Mouse (Mus musculus) left cerebral cortex, postnatal 25 days (tissue): Measurements from ENCODE around the gene 1700067K01Rik. TPM values are rescaled to one million over a fixed set of nuclear protein-coding genes. Genes with fewer than 3 reads are reported as not detected.
A peak's percentile ranks its signal among the peaks of the same experiment; 100 is the strongest.

Source experiments
- DNase-seq, 2 experiments: peaks; one replicate each; pipeline ENCODE4 v3.0.0; 2022; ENCODE audit warnings: low spot score in 2 of 2, mixed read lengths in 1 of 2
- intact Hi-C: fragments of 180-260 bp; cut with DNase I; formaldehyde crosslinking; loops from one replicate; pipeline ENCODE4 v1.15.1; 2025
- microRNA-seq, 2 experiments: library from miRNA; unstranded; fragments of <30 nt; microRNA quantifications; one replicate each; pipeline ENCODE4 v1.2.0; 2022
- total RNA-seq, 2 experiments: library from RNA; stranded (reverse); gene quantifications; 2 replicates each; pipeline ENCODE4 v1.2.3; 2021

Gene 1700067K01Rik
- total RNA-seq, 2 experiments from 2014 or later: 0.37 to 0.62 TPM

GRCm38 (mm10) chr8:84042066-84042947 is 41.0 kb downstream of the 1700067K01Rik start, which contains the start of gene Il27ra:
Il27ra (minus strand) TSS chr8:84042589.
- peak; percentile 8 to 10 for DNase-seq
- intact Hi-C loops: loop anchor here (5.0 kb wide), 1 partner anchor 315 kb away; no protein-coding TSS in a partner anchor

DNA sequence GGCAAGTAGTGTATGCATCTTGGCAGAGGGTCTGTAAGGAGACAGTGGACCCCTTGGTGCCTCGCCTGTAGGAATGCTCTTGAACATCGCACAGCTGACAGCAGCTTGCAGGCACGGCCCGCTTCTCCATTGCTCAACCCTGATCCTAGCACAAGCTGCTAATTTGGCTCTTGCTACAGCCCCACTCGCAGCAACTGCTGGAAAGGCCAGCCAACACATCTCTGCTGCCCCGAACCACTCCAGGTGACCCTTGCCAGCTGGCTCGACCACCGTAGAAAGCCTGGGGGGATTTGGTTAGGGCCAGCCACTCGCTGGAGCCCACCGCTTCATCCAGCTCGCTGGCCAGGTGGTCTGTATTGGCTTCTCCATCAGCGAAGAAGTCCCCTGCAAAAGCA is 41.6 kb downstream of the 1700067K01Rik start:
- intact Hi-C loops: loop anchor here (5.0 kb wide), 1 partner anchor 314 kb away; no protein-coding TSS in a partner anchor
- no peak for DNase-seq

DNA sequence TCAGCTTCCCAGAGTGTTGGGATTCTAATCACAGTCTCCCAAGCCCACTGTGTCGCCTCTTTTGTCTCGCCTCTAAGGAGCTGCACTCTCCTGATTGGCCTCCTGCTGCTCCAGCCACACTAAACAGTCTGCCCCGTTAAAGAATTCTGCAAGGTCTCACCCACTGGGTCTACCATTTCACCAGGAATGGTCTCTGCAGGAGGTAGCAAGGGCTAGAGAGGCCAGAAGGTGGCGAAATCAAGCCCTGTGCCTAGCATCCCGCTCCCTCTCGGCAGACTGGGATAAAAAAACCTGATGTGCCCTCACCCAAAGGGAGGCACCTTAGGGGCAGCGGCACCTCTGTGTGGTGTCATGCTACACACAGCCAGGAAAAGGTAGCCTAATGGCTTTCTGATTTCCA is 42.8 kb downstream of the 1700067K01Rik start:
- intact Hi-C loops: loop anchor here (5.0 kb wide), 1 partner anchor 313 kb away; no protein-coding TSS in a partner anchor
- DNase-seq: no peak

GRCm38 (mm10) chr8:84044900-84045299 is 43.6 kb downstream of the 1700067K01Rik start, which contains the start of gene Rln3:
Rln3 (minus strand) TSS chr8:84045000.
- intact Hi-C loops: loop anchor here (5.0 kb wide), 1 partner anchor 312 kb away; no protein-coding TSS in a partner anchor
- no peak for DNase-seq

DNA sequence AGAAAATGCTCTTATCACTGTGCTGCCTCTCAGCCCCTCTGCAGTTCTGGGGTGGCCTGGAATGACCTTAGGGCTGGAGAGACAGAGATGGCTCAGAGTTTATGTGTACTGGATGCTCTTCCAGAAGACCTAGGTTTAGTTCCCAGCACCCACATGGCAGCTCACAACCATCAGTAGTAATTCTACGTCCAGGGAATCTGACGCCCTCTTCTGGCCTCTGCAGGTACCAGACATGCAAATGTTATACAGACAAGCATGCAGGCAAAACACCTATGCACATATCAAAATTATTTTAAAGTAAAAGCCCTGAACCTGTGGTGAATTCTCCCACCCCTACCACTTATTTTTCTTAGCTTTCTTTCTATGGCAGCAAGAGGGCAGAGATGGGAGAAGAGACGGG is 45.2 kb downstream of the 1700067K01Rik start:
- no peak for DNase-seq
- intact Hi-C loops: no loop called here

DNA sequence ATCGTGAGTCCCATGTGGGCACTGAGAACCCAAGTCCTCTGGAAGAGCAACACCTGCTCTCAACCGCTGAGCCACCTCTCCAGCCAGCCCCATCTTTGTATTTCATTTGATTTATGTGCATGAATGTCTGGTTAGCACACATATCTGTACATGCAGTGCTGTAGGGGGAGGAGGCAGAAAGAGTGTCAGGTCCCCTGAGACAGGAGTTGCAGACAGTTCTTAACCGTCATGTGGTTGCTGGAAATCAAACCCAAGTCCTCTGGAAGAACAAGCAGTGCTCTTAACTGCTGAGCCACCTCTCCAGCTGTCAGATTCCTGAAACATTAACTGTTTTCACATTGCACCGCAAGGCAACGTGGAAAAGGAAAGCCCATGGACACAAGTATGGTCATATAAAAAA is 46.9 kb downstream of the 1700067K01Rik start:
- intact Hi-C loops: no loop called here
- no peak for DNase-seq

GRCm38 (mm10) chr8:84052746-84053145 is 51.4 kb downstream of the 1700067K01Rik start:
- DNase-seq: no peak
- intact Hi-C loops: no loop called here

DNA sequence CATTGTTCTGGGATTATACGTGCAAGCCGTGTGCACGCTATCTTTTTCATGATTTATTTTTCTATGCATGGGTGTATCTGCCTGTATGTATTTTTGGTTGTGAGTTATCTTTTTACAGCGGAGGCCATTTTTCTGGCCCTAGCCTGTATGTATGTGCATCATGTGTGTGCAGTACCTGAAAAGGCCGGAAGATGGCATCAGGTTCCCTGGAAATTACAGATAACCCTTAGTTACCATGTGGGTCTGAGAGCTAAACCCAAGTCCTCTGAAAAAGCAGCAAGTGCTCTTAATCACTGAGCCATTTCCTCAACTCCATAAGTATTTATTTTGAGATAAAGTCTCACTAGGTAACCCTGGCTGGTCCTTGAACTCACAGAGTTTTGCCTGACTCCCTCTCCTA is 51.9 kb downstream of the 1700067K01Rik start:
- intact Hi-C loops: no loop called here
- DNase-seq: no peak

Small RNA genes within 50 kb of the gene (microRNA-seq; reads per million reads assigned to microRNA genes)
- gene Mir1199 (1.3 to 3.5 reads per million in 2 experiments), gene Mir8111 (4.7 to 5.4 reads per million in 2 experiments)

Other genes with a start within 250 kb of the 1700067K01Rik start
- 100 to 1,000 TPM; 415 to 434 TPM for gene Adgrl1, start 101.4 kb upstream of the 1700067K01Rik start, total RNA-seq
- gene Gm10644, start 46.3 kb upstream of the 1700067K01Rik start, total RNA-seq: under 1 TPM; 0.32 to 0.41 TPM
- under 1 TPM; 0.60 to 0.73 TPM for gene Asf1b, start 46.0 kb upstream of the 1700067K01Rik start, total RNA-seq
- gene Prkaca, start 28.5 kb upstream of the 1700067K01Rik start, total RNA-seq: 100 to 1,000 TPM; 250 to 258 TPM
- gene Samd1, start 3.8 kb upstream of the 1700067K01Rik start, total RNA-seq: 10 to 100 TPM; 40.7 to 46.8 TPM
- 1 to 10 TPM; 1.3 to 2.1 TPM for gene 2210011C24Rik, start 10.7 kb downstream of the 1700067K01Rik start, total RNA-seq
- 1 to 10 TPM; 1.2 to 1.4 TPM for gene Palm3, start 20.0 kb downstream of the 1700067K01Rik start, total RNA-seq
- under 1 TPM; 0.16 to 0.62 TPM for gene Il27ra, start 41.1 kb downstream of the 1700067K01Rik start, total RNA-seq
- gene Rln3, start 43.5 kb downstream of the 1700067K01Rik start, total RNA-seq: not detected
- gene Gm10643, start 63.6 kb downstream of the 1700067K01Rik start, total RNA-seq: 1 to 10 TPM; 3.4 to 4.2 TPM
- gene Rfx1, start 65.3 kb downstream of the 1700067K01Rik start, total RNA-seq: 10 to 100 TPM; 21.4 to 24.4 TPM
- gene Dcaf15, start 103.3 kb downstream of the 1700067K01Rik start, total RNA-seq: 10 to 100 TPM; 16.8 to 18.4 TPM
- not detected for gene Podnl1, start 124.5 kb downstream of the 1700067K01Rik start, total RNA-seq
- 10 to 100 TPM; 46.6 to 49.4 TPM for gene Cc2d1a, start 146.4 kb downstream of the 1700067K01Rik start, total RNA-seq
- gene 4930432K21Rik, start 146.5 kb downstream of the 1700067K01Rik start, total RNA-seq: 1 to 10 TPM; 1.4 to 1.6 TPM
- 1 to 10 TPM; 2.6 to 3.2 TPM for gene Nanos3, start 183.7 kb downstream of the 1700067K01Rik start, total RNA-seq
- 10 to 100 TPM; 13.0 to 13.9 TPM for gene Zswim4, start 235.6 kb downstream of the 1700067K01Rik start, total RNA-seq
- 100 to 1,000 TPM; 145 to 149 TPM for gene D8Ertd738e, start 248.2 kb downstream of the 1700067K01Rik start, total RNA-seq